Mouse (Mus musculus): ENCODE data around the gene Nr2e3.

DNA sequence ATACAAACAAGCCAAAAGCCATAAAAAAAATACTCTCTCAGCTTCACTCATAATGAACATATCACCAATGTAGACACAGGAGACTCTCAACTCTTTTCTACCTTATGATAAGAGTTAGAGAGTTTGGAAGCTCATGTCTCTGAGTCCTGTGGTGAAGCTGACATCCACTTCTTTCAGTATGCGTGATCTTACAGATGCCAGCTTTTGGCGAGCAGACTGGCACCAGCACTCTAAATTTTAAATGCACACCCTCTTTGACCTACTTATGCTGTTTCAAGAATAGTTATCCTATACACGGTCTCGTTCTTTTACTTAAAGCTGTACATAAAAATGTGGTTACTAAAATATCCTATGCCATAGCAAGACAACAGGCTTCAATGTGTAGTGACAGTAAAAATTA lies 37.3 kb upstream of the Nr2e3 start:
- no peak for TF ChIP-seq CTCF (IDR thresholded peaks at IDR 0.05; ENCODE audit: insufficient read depth, low read length)
- TF ChIP-seq POLR2A (IDR thresholded peaks at IDR 0.05; ENCODE audit: borderline replicate concordance, extremely low read depth, low read depth, low read length), result no peak

All from lung, adult 2 months (tissue).